15 mouse cellular contexts compared by ENCODE assay signal in the genomic region with DNA sequence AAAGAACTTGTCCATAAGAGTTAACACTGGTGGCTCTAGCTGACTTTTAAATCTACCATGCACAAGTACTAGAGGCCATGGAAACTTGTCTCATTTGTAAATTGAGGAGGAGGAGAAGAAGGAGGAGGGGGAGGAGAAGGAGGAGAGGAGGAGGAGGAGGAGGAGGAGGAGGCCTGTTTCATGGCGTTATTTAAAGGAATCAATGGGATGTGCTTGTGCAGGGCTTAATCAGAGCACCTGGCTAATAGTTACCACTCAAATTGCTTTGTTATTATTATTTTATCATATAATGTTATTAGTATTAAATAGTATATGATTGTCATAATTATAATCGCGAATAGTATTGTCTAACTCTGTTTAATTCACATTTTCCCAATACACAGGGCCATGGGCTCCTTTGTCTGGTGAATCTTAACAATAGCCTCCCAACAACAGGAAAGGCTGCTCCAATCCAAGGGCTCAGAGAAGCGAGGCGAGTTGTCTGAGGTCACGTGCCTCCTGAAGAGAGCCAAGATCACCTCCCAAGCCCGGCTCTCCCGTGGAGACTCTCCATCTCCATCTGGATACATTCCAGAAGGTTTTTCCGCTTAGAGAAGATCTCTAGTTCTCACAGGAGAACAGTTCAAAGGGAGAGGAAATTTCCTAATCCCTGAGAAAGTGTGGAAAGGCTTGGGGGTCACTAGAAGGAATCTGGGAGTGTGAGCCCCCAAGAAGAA. TPM values are rescaled to one million over a fixed set of nuclear protein-coding genes. Genes with fewer than 3 reads are reported as not detected.
DNase-seq lines count a peak whose midpoint lies in the region; ATAC-seq and TF ChIP-seq lines count a peak whose summit lies in the region.
"Had no signal": no experiment of that assay in that cellular context is flagged by ENCODE, and none has a peak within 500 bp of the region (broad histone marks: within the 10 kb centered on the region; RNA-seq: fewer than 3 reads in every experiment).

A gene (minus strand): TSS at position 51 of the 716 bp plus-strand sequence.

- intact Hi-C loops in gastrocnemius, postnatal 14 days (cut with DNase I; ENCODE audit: low total_unique reads), result no loop called here

- H3K27ac ChIP-seq in kidney, embryonic 15.5 days, result 0 out of 2 replicates have a peak within 1 kb of the TSS, but pooled peaks have one; percentile 2
- H3K27ac ChIP-seq in ES-Bruce4 (ENCODE audit: insufficient read depth, low read length), result no peak within 1 kb of the TSS
- peak within 1 kb of the TSS; percentile 61 for H3K27ac ChIP-seq in intestine, embryonic 15.5 days
- H3K27ac ChIP-seq: liver, embryonic 13.5 days; midbrain, embryonic 15.5 days had no signal

- ATAC-seq in kidney, embryonic 15.5 days (replicated peaks; ENCODE audit: low FRiP score), result no peak
- no peak for ATAC-seq in intestine, embryonic 15.5 days
- ATAC-seq: midbrain, embryonic 15.5 days had no signal

- H3K4me2 ChIP-seq in kidney, embryonic 15.5 days, result no peak within 1 kb of the TSS
- peak within 1 kb of the TSS; percentile 17; the same call in 1 of the 2 replicates for H3K4me2 ChIP-seq in intestine, embryonic 15.5 days (replicated peaks)
- H3K4me2 ChIP-seq: liver, embryonic 13.5 days; midbrain, embryonic 15.5 days had no signal

- peaks cover 39% of the 10 kb centered on the region for H3K4me1 ChIP-seq in kidney, embryonic 15.5 days
- H3K4me1 ChIP-seq in ES-Bruce4 (ENCODE audit: control insufficient read depth, insufficient read depth, low read length), result no peaks in the 10 kb centered on the region
- peaks cover 38% of the 10 kb centered on the region for H3K4me1 ChIP-seq in intestine, embryonic 15.5 days (replicated peaks)
- H3K4me1 ChIP-seq: liver, embryonic 13.5 days had no signal

- WGBS in kidney, embryonic 15.5 days, result 49% methylated on average over 9 of the region's 9 CpGs
- WGBS in intestine, embryonic 15.5 days, result 50% methylated on average over 9 of the region's 9 CpGs

- no peaks in the 10 kb centered on the region for H3K9me3 ChIP-seq in kidney, embryonic 15.5 days (replicated peaks)
- H3K9me3 ChIP-seq in ES-Bruce4 (replicated peaks; ENCODE audit: control insufficient read depth, insufficient read depth, low read length, poor library complexity, severe bottlenecking), result no peaks in the 10 kb centered on the region
- no peaks in the 10 kb centered on the region for H3K9me3 ChIP-seq in intestine, embryonic 15.5 days
- H3K9me3 ChIP-seq: liver, embryonic 13.5 days; midbrain, embryonic 15.5 days had no signal

- no peak for DNase-seq in kidney, adult 9 months
- DNase-seq in R1 (ENCODE audit: low read depth, low spot score), result peak; percentile 30
- no peak for DNase-seq in gastrocnemius, postnatal 14 days
- no peak for DNase-seq in frontal cortex, postnatal 10 days (ENCODE audit: low spot score in 2 of 2)
- no peak for DNase-seq in layer of hippocampus, adult 11-12 months (ENCODE audit: low spot score)
- DNase-seq: adrenal gland, postnatal 10 days; cerebellum, adult 9-10 months; layer of hippocampus, adult 9-11 months; liver, embryonic 13.5 days had no signal

- no peak for TF ChIP-seq POLR2A in ES-Bruce4 (IDR thresholded peaks at IDR 0.05; ENCODE audit: insufficient read depth, low read length)

- no peak for TF ChIP-seq CTCF in ES-Bruce4 (IDR thresholded peaks at IDR 0.05; ENCODE audit: low read depth, low read length)

- TF ChIP-seq EP300 in ES-Bruce4 (IDR thresholded peaks at IDR 0.05; ENCODE audit: insufficient read depth, low read depth, low read length), result no peak

- peaks cover 30% of the 10 kb centered on the region for H3K27me3 ChIP-seq in kidney, embryonic 15.5 days
- no peaks in the 10 kb centered on the region for H3K27me3 ChIP-seq in ES-Bruce4 (ENCODE audit: control insufficient read depth, insufficient read depth, low read length, poor library complexity, severe bottlenecking)
- peaks cover 11% of the 10 kb centered on the region for H3K27me3 ChIP-seq in intestine, embryonic 15.5 days (replicated peaks)

- no peaks in the 10 kb centered on the region for H3K36me3 ChIP-seq in kidney, embryonic 15.5 days
- H3K36me3 ChIP-seq in ES-Bruce4 (ENCODE audit: control insufficient read depth, insufficient read depth, low read length, poor library complexity, severe bottlenecking), result no peaks in the 10 kb centered on the region
- no peaks in the 10 kb centered on the region for H3K36me3 ChIP-seq in intestine, embryonic 15.5 days
- H3K36me3 ChIP-seq: liver, embryonic 13.5 days; midbrain, embryonic 15.5 days had no signal

- H3K9ac ChIP-seq in kidney, embryonic 15.5 days, result no peak within 1 kb of the TSS
- H3K9ac ChIP-seq in ES-Bruce4 (ENCODE audit: low read depth, poor library complexity, severe bottlenecking), result no peak within 1 kb of the TSS
- H3K9ac ChIP-seq in intestine, embryonic 15.5 days, result no peak within 1 kb of the TSS
- H3K9ac ChIP-seq: liver, embryonic 13.5 days; midbrain, embryonic 15.5 days had no signal

- no peak within 1 kb of the TSS for H3K4me3 ChIP-seq in kidney, embryonic 15.5 days (replicated peaks)
- no peak within 1 kb of the TSS for H3K4me3 ChIP-seq in ES-Bruce4 (ENCODE audit: low read depth, low read length)
- no peak within 1 kb of the TSS for H3K4me3 ChIP-seq in intestine, embryonic 15.5 days (replicated peaks)
- H3K4me3 ChIP-seq: liver, embryonic 13.5 days; midbrain, embryonic 15.5 days had no signal

RNA-seq across cellular contexts. Expression of the gene that starts here (rescaled TPM):
- 69.7 and 75.3 TPM in 2 replicates for polyA plus RNA-seq in kidney, embryonic 15.5 days (2015; fragmentation: Nextera tagmentation; extraction: Ambion mirVana)
- 83.7 and 93.1 TPM in 2 replicates for polyA plus RNA-seq in ES-Bruce4 (2011; ENCODE audit: insufficient read depth, insufficient read length, low read depth, missing spikeins)
- 743 and 782 TPM in 2 replicates for polyA plus RNA-seq in intestine, embryonic 15.5 days (2015; fragmentation: Nextera tagmentation; extraction: Ambion mirVana)
- total RNA-seq in gastrocnemius, postnatal 14 days (2021), result under 1 TPM; 0.38 to 0.51 TPM
- total RNA-seq: granulocyte monocyte progenitor cell, adult 5-6 weeks; MEL had no signal
